Mouse (Mus musculus) liver, embryonic 15.5 days (tissue): ENCODE measurements around the gene Fam173b. TPM values are rescaled to one million over a fixed set of nuclear protein-coding genes. Genes with fewer than 3 reads are reported as not detected.

Source experiments
- polyA plus RNA-seq: library from polyadenylated mRNA; unstranded; fragments of >200 nt; fragmentation: Nextera tagmentation; extraction: Ambion mirVana; gene quantifications from 2 replicates; pipeline ENCODE4 v1.2.1, GENCODE M21; 2015

Fam173b gene
- polyA plus RNA-seq, 1 experiment from 2014 or later, result 8.3 TPM

Other genes with a start within 250 kb of the Fam173b start
- gene Ankrd33b, start 234.1 kb upstream of the Fam173b start, polyA plus RNA-seq, result 0.62 and 0.76 TPM in 2 replicates
- gene Ropn1l, start 148.1 kb upstream of the Fam173b start, polyA plus RNA-seq, result 3.2 and 3.3 TPM in 2 replicates
- 12.9 and 15.6 TPM in 2 replicates for gene March6, start 70.8 kb upstream of the Fam173b start, polyA plus RNA-seq
- gene Cmbl, start 36.5 kb upstream of the Fam173b start, polyA plus RNA-seq, result 11.0 and 13.3 TPM in 2 replicates
- 254 and 263 TPM in 2 replicates for gene Cct5, start within 50 bp of the Fam173b start, polyA plus RNA-seq